Mouse (Mus musculus): ENCODE results near the gene Tmem143.

- TF ChIP-seq CTCF (IDR thresholded peaks at IDR 0.05; ENCODE audit: low read depth) (no peak), EP300 (IDR thresholded peaks at IDR 0.05; ENCODE audit: low read depth) (no peak)
These were observed 46.1 kb upstream of the Tmem143 start for GRCm38 (mm10) chr7:45850661-45851060.

Measured in liver, postnatal 0 days (tissue).